Mouse (Mus musculus) NIH3T3 (cell line): Measurements from ENCODE around the gene R3hdml.
A peak's percentile ranks its signal among the peaks of the same experiment; 100 is the strongest.
"Not testable (repeated sequence)": the region's sequence is repeated elsewhere in the genome, so short reads cannot be mapped to it uniquely, and the experiment has no call there.

ENCODE experiments used
- DNase-seq: peaks from one replicate; pipeline ENCODE4 v3.0.0-alpha.2; 2012; ENCODE audit warnings: low read depth

Gene R3hdml

DNA sequence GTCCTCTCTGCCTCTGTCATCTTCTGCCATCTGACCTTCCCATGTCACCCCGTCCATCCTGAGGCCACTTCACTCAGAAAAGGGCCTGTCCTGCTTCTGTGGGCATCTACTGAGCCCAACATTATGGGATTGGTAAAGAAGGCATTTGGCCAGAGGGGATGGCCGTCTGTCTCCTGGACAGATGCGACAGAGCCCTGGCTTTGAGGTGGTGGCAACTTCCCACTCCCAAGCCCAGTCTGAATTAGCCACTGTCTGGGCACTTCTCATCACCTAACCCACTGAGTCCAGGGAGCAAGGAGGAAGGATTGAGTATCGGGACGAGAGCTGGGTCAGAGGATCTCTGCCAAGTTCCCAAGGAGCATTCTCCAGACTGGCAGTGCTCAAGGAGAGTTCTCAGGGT, at the start of gene R3hdml:
Gene R3hdml, plus strand, starts transcription at position 301 of the 400 bp plus-strand sequence.
- DNase-seq, result no peak

DNA sequence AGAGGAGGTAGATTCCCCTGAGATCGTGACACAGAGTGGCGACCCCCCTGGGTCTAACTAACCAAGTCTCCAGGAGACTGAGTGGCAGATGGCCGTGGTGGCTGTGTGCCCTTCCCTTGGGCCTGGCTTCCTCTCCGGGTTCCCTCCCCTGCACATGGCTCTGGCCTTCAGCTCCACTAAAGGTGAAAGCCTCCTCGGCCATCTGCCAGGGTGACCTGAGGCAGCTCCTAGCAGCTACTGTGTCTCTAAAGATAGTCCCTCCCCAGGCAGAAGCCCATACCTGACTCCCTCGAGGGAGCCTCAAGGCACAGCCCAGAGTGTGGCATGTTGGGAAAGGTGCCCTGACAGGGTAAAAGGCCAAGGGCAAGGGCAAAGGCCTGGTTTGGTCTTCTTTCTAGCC, 48.6 kb upstream of the R3hdml start:
- DNase-seq, result no peak

DNA sequence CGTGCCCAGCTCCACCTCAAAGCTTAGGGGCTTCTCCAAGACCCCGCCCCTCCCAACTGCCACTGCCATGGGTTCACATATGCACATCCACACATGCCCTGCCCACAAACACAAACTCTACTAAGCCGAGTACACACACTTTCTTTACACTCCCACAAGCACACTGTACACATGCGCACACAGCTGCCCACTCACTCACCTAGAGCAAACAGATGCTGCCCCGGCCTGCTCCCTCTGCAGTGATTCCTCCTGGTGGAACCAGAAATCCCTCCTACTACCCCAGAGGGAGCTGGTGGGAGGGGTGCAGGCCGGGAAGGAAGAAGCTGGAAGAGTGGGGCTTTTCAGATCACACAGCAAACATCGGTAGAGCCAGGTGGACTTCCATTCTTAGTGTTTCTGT, 48.1 kb upstream of the R3hdml start:
- DNase-seq, result no peak

DNA sequence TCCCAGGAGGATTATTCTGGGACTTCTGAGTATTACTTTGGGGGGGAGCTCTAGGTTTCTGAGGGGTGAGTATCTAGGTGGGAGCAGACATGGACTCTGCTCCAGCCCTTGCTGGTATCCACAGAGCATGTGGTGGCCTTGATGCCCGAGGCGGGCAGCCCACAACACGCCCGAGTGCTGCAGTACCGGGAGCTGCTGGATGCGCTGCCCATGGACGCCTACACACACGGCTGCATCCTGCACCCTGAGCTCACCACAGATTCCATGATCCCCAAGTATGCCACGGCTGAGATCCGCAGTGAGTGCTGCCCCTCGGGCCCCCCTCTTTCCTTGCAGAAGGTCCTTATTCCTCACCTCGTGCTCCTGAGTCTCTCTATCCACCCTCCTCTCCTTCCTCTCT, 44.7 kb upstream of the R3hdml start:
- DNase-seq, result no peak

DNA sequence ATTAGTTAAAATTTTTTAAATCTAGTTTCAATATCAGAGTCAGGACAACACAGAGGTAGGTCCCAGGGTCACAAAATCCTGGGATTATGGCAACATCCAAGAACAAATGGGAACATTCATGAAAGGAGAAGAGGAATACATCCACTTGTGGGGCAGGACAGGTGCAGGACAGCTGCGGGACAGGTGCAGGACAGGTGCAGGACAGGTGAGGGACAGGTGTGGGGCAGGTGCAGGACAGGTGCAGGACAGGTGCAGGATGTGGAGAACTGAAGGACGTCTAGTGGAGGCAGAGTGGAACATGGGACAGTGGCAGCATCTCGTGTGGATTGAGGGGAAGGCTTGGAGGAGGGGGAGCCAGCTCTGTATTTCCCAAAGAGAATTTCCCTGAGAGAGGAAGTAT, 42.8 kb upstream of the R3hdml start:
- no peak for DNase-seq

DNA sequence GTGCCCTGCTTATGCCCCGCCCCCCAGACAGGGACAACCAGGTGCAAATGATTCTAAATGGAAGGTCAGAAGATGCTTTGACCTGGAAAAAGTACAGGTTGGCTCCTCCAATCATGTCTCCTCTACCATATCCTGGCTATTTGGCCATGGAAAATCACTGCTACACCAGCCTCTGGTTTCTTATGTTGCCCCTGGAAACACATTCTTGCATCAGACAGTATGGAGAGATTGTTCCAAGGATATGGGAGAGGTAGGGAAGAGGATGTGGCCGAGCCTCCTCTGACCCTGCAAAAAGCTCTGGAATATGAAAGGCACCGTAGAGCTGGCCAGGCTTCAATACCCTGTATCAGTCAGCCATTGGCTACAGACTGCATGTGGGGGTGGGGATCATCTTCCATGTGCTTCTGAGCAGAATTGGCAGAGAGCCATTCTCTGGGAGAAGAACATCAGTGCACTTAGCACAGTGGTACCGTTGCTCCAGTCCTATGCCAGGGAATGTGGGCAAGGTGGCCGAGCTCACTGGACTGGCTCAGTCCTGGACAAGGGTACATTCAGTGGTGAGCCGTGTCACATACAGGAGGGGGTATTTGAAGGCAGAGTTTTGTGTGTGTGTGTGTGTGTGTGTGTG, 41.3 kb upstream of the R3hdml start:
- peak; percentile 67 for DNase-seq

DNA sequence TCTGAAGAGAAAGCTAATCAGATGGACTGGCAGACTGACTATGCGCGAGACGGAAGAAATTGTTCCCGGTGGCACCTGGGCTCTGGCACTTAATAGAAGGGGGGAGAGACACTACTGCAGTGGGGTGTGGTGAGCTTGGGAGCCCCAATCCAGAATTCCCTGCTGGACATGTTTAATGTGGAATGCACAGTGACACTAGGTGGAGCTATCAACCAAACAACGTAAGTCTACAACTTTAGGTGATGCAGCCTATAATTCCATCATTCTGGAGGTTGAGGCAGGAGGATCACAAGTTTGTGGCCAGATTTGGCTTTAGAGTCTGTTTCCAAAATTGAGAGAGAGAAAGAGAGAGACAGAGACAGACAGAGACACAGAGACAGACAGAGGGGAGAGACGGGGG, 39.4 kb upstream of the R3hdml start:
- DNase-seq, result peak; percentile 66

DNA sequence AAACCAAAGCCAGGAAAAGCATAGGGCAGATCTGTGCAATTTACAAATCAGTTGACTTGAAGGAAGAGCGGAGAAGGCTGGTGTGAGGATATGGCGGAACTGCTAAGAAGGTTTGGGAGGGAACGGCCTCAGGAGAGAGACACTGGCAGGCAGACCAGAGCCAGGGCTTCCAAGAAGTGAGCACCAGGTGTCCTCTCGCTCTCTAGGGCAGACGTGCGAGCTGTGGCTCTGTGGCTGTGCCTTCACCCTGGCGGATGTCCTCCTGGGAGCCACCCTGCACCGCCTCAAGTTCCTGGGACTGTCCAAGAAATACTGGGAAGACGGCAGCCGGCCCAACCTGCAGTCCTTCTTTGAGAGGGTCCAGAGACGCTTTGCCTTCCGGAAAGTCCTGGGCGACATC, 38.7 kb upstream of the R3hdml start:
- DNase-seq, result no peak

DNA sequence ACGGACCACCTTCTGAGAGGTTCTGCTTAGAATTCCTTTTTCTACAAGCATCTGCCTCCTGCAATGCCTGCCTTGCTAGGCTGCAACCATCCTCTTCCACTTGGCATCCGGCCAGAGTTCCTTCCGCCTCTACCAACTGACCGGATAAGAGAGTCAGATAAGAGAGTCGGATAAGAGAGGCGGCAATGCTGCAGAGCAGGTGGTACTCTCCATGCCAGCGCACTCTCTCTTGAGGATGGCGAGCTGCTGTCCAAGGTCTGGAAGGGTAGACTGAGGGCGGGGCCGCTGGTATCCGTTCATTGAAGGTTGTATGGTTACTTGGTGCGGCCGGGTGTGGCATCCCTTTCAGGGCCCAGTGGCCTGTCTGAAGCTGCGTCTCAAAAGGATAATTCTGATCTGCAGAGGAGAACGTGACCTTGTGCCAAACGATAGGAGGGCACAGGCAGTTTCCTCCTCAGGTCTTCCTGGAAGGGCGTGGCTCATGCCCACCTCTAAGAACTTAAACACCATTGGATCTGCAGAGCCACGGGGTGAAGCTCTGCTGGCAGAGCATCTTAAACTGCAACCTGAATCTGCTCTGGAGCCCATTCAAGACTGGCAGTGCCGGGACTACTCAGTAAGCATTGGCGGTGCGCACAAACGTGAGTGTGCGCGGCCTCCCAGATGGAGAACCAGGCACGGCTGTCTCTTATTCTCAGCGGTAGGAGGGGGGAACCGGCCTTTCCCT, 33.4 kb upstream of the R3hdml start:
- no peak for DNase-seq

DNA sequence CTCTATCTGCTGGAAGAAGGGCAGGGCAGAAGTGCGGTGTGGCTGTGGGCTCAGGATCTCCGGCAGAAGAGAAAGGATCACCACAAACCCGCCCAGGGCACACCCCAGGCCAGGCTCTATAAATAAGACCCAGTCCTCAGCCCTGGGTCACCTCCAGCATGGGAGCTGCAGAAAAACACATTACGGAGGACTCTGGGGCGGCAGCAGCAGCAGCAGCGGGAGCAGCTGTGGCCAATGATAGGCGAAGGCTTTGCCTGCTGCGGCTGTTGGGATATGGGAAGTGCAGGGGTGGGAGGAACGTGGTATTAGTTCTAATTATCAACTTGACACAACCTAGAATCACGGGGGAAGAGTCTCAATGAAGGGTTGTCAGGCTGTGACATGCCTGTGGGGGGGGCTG, 32.7 kb upstream of the R3hdml start:
- no peak for DNase-seq

DNA sequence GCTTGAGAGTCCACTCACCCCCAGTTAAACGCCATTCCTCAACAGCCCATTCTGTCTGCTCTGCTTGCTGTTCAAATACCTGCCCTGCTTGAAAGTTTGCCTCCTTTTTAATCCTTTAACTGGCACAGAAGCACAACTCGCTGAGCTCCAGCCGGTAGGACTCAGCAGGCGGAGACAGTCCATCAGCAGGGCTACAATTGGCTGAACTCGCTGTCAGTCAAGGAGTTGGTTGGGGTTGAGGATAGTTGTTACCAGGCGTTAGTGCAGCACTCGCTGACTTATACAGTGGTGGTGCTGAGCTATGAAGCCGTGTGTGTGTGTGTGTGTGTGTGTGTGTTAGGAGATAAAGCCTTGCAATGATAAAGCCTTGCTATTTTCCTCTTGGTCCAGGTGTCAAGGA, 31.5 kb upstream of the R3hdml start:
- no peak for DNase-seq

DNA sequence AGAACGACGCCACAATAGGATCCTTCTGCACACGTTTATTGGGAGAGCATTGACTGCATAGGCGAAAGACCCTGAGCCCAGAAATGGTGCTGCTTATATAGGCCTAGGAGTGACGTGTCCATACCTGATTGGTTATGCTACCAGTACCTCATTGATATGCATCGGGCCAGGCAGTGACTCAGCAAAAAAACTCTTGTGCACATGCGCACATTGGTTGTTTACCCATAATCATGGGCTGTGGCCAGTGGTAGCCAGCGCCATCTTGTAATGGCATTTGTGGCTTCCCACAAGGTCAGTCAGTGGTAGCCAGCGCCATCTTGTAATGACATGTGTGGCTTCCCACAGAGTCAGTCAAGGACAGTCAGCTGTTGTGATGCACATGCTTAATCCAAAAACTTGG, 30.8 kb upstream of the R3hdml start:
- not testable (repeated sequence) for DNase-seq

DNA sequence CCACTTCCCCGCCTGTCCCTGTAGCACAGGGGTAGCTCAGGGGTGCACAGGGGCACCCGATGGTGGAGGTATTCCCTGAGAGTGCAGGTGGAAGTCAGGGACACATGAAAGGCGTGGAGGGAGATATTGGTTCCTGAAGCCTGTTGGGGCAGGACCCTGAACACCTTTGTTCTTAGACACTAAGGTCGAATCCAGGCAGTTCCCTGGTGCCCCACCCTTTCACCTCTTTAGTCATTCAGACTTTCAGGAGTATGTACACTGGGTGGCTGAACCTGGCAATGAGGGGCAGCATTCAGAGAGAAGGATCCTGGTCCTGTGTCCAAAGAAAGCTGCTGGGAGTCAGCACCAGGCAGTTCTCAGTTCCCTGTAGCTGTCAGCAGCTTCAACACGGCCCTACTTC, 29.7 kb upstream of the R3hdml start:
- no peak for DNase-seq

DNA sequence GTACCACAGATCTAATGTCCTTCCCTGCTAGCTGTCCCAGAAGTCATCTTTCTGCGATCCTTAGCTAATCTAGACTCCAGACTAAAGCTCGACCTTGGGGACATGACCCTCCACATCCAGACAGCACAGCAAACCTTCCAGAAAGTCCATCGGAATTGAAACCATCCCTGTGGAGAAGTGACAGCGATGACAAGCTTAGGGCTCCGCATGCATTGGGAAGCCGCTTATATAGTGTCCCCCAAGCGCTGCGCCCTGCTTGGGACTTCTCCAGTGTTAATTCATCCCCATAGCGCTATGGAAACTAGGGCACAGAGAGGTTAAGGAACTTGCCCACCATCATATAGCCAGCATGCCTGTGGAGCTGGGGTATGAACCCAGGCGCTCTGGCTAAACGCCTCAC, 29.3 kb upstream of the R3hdml start:
- no peak for DNase-seq

DNA sequence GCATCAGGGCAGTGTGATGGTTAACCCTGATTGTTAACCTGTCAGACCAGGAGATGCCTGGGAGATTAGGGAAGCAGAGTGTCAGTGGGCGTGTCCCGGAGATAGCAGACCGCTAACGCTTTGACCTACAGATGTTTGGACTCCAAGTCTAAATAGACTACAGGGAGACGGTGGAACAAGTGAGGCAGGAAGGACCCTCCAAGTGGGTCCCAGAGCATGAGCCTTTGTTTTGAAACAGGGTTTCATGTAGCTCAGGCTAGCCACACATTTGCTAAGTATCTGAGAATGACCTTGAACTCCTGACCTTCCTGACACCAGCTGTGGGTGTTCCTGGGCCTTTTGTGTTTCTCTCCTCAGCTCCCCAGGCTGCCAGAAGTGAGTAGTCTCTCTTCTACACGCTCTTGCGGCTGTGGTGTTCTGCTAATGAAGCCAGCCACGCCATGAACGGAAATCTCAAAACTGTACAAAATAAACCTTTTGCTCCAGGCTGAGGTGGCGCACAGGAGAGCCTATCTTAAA, 28.8 kb upstream of the R3hdml start:
- DNase-seq, result no peak

DNA sequence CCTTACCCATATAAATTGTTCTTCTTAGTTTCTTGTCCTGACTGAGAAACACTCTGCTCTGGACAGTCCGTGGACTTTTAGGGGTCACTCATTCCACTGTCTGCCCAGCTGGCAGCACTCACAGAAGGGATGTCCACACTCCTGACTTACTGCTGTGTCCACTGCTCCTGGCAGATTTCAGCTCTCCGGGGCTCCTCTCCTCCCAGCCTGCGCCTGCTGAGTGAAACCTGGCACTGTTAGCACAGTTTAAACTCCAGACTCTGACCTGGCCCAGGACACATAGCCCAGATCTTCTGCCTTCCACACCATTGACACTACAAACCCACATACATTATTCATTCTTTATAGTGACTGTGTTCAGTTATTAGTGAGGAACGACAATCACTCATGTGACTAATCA, 28.1 kb upstream of the R3hdml start:
- peak; percentile 28 for DNase-seq

DNA sequence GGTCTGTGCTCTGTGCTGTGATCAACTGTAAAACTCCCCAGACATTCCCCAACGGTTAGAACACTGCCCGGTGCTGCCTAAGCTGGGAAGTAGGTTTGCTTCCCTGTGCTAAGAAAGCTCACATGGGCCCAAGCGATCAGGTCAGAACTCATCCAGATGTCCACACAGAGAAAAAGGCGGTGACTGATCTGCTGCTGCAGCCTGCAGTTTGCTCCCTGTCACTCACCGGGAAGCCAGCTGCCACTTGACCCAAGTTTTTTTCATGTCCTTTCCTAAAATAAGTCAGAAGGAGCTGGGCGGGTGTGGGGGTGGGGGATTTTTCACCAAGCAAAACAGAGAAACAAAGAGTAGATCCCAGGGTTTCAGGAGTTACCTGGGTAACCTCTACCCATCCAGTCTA, 27.6 kb upstream of the R3hdml start:
- DNase-seq, result no peak

DNA sequence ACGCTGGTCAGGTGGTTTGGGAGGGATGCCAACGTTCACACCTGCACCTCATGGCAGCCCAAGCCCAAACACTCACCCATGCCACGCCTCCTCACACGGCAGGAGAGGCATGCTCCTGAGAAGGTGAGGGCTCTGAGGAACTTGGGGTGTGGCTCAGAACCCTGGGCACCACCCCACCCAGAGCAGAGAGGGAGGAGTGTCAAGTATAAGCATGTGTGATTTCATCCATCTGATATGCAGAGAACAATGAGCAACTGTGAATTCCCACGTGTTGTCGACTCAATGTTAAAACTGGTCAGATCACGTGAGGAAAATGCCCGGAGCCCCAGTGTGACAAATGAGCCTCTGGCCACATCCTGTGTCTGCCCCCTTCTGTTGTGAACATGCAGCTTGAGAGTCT, 25.3 kb upstream of the R3hdml start:
- DNase-seq, result peak; percentile 39

DNA sequence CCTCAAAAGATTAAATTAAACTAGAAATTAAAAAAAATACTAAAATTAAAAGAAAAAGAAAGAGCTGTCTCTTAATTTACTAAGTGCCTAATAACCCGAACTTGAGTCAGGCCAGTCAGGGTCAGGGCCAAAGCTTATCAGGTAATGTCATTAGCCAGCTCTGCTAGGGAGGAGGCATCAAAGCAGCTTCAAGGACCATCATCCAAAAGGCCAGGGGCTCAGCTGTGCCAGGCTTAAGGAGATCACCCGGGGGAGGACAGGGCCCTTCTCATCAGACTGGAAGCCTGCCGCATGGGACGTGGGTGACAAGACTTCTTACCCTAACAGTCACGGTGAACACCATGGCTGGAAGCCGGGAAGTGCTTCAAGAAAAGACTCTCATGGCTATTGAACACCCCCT, 24.5 kb upstream of the R3hdml start:
- no peak for DNase-seq

DNA sequence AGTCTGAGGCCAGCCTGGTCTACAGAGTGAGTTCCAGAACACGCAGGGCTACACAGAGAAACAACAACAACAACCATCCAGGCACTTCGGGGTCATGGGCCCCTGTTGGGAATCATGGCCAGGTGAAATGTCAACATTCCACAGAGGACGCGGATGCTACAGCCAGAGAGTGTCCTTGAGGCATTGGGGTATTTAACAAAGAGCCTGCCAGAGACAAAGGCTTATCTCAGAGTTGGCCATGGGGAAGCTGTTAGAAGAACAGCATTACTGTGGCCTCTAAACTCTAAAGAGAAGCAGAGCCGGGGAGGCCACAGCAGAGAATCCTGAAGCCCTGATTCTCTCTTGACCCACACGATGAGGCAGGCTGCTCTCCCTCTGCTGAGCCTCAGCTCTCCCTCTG, 23.3 kb upstream of the R3hdml start:
- no peak for DNase-seq

DNA sequence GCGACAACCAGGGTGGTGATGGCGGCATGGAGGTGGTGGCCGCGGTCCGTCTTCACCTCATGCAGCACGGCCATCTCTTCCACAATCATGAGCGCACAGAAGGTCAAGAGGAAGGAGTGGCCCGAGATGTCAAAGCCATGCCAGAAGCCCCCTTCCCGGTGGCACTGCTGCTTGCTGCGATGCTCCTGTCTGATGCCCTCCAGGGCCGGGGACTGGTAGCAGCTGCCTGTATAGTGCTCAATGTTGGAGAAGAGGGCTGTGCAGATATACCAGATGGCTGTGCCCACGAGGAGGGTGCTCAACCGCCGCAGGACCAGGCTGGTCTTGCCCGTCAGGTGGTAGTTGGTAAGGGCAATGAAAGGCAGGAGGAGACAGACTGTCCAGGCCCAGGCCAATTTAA, 22.4 kb upstream of the R3hdml start:
- no peak for DNase-seq

DNA sequence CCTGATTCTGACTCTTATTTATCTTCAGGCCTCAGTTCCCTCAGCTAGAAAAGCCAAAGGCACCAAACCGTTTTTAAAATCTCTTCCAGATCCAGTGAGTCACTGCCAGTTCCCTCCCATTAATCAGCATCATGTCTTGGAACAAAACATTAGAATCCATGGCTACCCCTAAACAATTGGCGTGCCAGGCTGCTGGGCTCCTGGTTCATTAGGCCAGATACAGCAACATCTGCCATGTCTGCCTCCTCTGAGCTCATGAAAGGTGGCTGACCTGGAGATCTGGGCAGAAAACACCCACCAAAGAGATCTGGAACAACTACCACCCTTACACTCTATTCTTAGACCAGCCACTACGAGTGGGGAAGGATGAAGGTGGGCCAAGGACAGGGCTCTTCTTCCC, 21.0 kb upstream of the R3hdml start:
- DNase-seq, result peak; percentile 85

DNA sequence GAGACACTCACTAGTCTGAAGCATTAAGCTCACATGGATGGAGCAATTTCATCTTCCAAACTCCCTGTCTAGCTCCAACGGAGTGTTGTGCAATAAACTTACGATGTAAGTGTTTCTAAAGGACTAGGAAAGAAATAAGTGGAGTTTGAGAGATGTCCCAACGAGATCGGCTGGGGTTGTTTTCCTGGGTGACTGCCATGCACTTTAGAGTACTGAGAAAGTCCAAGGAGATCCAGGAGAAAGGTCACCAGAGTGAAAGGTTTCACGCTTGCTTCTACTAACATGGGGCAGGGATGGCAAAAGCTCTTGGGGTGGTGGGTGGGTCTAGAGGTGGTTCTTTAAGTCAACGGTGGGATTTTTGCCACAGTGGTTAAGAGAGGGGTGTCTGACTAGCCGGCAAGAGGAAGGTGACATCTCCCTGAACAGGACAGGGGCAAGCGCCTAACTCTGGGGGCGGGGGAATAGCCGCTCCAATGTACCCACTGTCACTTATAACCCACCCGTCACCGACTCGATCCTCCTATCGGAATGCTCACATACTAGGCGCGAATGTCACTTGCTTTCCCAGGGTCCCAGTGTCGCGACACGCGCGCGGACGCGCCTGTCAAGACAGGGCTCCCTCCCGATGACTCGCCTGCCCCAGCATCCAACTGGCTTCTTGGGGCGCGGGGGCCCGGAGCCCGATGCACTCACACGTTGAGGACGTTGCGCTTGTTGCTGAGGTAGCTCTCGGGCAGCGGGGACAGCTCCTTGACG, 20.2 kb upstream of the R3hdml start:
- peak; percentile 71 for DNase-seq
